Mouse (Mus musculus) lung, postnatal 10 days (tissue): ENCODE measurements around the gene Ranbp1.

Experiments
- DNase-seq: peaks from one replicate; pipeline ENCODE4 v3.0.0; 2021

Ranbp1 gene

DNA sequence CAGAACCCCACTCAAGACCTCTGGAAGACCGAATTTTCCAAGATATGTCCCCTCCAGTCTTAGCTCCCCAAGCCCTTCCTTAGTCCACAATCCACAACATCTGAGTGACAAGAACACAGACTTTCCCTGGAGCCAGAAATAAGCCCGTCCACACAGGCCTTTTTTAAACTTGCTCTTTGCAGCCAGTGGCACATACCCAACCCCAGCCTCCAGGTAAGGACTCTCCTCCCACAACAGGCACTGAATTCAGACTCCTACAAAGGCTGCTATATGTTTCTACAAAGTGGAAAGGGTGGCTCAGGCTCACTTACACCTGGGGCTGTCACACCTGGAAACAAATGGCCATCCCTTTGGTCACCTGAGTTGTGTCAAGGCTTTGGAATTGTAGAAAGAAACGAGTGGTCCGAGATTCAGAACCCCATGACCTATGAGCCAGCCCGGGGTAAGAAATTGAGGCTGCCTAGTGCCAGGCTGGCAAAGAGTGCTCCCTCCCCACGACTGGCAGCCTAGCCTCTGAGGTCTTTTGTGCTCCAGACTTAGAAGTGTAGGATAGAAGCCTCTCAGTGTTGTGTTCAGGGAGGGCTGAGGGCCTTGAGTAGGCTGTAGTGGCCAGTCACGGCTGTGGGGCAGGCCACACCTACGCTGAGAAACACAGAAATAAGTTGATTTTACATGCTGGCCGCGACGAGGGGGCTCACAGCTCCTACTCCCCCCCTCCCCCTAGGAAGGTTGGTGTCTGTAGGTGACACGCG is 14.4 kb downstream of the Ranbp1 start:
- DNase-seq, result peak; percentile 21

DNA sequence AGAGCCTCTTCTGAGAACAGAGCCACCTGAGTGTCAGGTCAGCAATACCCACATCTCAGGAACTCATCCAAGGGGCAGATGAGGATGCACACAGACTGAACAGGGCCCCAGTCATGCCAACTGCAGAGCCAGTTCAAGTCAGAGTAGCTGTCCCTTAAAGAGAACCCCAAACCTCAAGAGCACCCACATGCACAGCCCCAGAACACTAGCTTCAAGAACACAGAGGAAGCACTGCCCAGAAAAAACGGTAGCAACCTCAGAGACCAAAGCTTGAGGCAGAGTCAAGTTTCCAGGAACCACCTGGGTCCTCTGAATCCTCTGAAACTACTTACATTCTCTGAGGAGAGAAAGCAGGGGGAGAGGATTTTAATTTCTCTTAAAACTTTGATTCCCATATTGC is 15.1 kb downstream of the Ranbp1 start:
- DNase-seq, result no peak

DNA sequence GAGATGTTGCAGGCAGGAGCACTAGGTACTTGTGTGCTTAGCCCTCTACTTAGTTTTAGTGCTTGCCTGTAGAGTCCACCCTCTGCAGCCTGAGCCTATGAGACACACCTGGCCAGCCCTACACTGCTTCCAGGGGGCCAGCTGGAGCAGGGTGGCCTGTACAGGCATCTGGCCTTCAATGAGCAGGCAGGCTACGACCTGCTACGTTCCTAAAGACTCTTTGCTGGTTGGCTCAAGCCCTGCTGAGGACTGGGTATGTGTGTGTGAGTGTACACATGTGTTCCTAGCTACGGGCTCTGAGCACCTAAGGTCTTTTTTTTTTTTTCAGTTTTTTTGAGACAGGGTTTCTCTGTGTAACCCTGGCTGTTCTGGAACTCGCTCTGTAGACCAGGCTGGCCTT is 17.1 kb downstream of the Ranbp1 start:
- no peak for DNase-seq

DNA sequence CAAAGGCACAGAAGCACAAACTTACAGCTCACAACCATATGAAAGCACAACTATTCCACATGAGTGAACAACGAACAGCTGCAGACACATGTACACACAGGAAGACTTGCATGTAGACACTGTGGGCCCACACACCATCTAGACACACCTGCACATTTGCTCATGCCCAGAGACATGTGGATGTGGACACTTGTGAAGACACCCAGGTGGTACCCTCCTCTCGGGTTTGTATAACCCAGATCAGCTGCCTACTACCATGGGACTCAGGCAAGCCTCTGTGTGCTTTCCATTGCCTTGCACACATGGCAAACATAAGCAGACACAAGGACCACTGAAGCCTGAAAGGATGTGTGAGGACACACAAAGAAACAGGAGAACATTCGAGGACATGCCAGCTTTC is 17.5 kb downstream of the Ranbp1 start:
- no peak for DNase-seq

DNA sequence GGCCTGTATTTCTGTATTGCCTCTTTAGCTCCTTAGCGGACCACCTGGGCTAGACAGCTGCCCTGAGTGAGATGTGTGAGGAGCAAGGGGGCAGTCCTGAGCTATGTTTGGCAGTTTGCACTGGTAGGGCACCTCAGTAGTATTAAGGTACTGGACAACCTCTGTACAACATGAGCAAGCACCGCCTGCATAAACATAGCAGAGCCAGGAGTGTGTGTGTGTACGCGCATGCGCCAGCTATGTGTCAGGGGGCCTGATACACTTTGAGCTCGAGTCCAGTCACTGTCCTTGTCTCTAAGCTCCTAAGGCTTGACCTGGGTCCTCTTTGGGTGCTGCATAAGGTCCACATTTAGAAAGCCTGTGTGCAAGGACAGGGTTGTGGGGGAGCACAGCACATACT is 17.9 kb downstream of the Ranbp1 start:
- DNase-seq, result no peak

DNA sequence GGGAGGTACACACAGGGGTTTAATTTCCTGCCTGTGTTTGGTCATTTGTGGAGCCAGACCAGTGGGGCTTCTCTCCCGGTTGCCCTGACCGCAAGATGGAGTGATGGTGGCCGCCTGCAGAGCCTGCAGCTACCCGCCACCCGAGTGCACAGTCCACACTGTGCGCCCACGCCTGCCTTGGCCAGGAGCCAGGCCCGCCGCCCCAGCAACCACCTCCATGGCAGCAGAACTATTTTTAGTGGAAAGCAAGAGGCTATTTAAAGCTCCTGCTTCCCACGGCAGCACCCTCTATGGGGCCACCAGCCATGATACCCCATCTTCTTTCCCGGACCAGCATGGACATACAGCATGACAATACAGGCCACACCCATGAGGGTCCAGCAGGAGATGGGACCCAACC is 18.9 kb downstream of the Ranbp1 start:
- DNase-seq, result peak; percentile 33

DNA sequence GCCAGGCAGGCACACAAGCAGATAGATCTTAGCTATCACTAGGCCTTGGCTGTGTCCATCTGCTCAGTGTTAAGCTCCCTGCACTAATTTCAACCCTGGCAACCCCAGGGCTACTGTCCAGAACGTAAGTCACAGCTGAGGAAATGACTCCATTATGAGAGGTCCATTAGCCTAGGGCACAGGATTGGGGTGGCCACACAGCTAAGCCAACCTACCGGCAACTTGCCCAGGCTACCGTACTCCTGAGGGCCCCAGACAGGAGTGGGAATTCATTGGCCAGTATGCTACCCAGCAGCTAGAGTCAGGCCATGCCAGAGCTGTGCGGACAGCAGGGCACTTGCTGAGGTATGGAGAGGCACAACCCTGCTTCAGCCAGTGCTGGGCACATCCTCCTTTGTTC is 19.7 kb downstream of the Ranbp1 start:
- no peak for DNase-seq

DNA sequence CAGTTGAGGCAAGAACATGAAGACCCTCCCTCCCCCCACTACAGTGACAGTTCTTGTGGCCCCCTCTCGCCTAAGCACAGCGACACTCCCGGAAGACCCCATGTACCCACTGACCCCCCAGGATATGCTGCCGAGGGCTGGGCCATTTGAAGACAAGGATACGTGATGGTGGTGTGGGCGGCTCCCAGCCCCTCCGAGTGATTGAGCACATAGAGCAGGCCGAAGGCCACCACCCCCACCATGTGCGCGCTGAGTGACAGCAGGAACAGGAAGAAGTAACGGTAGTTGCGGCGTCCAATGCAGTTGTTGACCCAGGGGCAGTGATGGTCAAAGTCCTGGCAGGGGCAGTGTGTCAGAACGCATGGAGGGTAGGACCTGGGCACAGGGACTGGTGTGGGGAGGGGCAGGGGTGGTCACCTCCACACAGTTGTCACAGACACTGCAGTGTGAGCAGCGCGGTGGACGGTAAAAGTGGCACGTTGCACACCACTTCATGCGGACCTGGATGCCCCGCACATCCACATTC is 20.6 kb downstream of the Ranbp1 start:
- DNase-seq, result no peak

DNA sequence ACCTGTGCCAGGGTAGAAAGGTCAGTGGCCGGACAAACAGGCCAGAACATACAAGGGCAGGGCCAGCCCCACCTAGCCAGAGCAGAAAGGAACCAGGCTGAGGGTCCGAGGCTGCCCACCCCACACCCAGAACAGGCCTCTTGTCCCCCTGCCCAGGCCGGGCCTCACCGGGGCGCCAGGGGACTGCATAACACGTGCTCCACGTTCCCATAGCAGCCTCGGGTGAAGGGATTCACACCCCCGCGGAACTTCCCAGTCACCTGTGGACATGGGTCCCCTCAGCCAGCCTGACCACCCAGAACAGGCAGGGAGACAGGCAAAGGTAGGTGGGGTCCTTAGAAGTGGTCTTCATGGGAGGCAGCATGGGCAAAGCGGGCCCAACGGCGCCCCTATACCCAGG is 21.3 kb downstream of the Ranbp1 start:
- no peak for DNase-seq

DNA sequence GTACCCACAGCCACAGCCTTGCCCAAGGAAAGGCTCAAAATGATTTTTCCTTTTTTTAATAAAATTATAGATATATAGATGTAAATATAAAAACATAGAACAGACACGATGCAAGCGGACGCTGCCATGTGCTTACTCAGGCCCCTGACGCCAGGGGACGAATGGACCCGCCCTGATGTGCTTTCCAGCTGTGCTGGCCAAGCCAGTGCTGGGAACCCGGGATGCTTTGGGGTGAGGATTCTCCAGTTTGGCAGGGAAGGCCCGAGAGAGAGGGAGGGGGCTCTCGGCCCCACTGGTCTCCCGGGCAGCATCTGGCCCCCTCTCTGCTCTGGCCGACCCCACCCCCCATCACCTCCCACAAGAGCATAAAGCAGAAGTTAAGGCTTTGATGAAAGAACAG is 26.3 kb downstream of the Ranbp1 start:
- DNase-seq, result no peak

DNA sequence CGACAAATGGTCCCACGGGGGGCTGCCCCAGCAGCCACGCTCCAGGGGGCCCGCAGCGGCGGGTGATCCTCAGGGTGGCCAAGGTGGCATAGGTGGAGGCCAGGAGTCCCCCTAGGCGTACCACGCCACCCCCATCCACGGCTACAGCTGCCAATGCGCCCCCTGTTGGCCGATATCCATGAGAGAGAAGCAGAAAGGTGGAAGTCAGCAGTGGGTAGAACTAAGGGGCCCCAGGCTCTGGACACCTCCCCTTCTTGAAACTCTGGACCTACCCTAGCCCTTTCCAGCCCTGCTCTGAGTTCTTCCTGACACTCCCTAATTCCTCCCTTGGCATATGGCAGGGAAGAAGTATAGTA is 27.0 kb downstream of the Ranbp1 start:
- no peak for DNase-seq

DNA sequence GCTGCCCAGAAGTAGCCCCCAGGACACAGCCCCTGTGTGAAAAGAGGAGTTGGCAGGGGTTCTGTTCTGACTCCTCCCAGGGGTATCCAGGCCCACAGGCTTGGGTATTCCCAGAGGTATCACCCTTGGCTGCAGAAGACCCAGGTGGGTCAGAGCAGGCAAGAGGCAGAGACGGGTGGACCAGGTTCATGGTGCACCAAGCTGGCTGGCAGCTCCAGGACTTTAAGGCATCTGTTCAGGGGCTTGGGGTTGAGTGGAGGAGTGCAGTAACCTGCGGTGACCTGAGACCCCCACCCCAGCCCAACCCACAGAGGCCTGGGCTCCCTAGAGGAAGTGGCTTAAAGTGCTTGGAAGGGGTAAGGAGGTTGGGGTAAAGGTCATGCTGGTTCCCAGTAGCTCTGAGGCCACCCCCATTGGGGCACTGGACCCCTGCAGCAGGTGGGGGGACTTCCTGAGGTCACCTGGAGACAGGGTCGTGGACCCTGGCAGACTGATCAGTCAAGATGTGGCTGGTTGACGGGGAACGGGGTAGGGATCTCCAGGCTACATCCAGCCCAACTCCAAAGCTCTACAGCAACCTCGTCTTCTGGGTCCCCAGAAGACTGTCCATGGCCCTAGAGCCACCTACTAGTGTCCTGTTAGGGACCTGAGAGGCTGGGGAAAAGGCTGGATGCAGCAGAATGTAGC is 27.5 kb downstream of the Ranbp1 start:
- no peak for DNase-seq

DNA sequence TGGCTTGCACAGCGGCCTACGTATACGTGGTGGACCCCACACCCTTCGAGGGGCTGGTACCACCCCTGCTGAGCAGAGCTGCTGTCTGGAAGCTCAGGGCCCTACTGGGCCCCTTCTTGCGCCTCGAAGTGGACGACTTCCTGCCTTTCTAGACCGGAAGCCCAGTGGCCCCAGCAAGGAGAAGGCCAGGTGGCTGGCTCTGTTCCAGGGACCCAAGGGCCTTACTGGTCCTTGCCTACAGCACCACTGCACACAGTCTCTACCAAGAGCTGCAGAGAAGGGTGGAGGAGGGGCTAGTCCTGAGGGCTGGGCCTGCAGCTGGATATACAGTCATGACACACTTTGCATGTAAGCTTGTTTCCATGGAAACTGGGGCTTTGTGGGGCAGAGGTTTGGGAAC is 28.5 kb downstream of the Ranbp1 start:
- peak; percentile 42 for DNase-seq

DNA sequence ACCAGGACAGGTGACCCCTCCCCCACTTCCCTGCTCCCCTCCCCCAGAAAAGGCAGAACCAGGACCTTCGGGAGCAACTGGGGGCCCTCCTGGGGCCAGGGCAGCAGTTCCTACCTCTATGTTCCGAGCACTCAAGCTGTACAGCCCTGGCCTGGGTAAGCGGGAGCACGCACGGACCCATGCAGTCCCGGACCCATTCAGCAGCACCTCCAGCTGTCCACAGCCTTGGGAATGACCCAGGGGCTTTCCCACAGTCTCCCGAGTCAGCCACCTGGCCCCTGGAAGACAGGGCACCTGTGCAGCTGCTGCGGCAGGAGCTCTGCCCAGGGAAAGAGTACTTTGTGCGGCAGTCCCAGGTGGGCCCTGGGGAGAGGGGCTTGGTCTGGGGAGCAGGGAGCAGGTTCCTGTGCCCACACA is 29.9 kb downstream of the Ranbp1 start:
- no peak for DNase-seq

DNA sequence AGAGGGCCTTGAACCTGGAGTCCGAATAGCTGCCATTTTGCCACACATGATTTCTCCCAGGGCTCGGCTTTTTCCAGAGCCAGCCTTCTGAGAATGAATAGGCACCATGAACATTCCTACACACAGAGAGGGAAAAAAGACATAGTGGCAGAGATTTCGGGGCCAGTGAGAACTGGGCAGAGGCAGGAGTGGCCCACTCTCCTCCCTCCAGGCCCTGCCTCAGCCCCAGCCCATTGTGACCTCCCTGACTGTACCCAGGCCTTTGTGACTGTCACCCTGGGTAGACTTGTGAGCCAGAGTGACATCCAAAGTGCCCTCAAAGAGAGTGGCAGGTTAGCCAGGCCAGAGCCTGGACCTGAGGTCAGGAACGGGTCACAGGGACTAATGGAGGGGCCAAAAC is 31.0 kb downstream of the Ranbp1 start, which contains the start of gene Ccdc188:
Gene Ccdc188, plus strand, starts transcription at position 301 of the 400 bp plus-strand sequence.
- DNase-seq, result no peak

DNA sequence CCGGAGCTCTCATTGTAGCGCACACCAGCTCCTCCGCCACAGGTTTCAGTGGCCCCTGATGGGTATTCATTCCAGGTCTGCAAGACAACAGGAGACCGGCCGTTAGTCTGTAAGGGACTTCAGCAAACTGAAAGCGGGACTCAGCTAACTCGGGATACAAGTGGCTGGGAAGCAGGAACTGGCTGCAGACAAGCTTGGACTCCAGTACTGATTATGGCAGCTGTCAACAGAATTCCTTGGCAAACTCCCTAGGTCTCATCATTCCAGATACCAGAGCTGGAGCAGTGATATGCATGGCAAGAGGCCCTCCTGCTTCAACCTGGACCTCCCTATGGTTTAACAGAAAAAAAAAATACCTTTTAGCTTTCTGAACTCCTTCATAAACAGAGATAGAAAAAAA is 33.7 kb downstream of the Ranbp1 start:
- peak; percentile 21 for DNase-seq

DNA sequence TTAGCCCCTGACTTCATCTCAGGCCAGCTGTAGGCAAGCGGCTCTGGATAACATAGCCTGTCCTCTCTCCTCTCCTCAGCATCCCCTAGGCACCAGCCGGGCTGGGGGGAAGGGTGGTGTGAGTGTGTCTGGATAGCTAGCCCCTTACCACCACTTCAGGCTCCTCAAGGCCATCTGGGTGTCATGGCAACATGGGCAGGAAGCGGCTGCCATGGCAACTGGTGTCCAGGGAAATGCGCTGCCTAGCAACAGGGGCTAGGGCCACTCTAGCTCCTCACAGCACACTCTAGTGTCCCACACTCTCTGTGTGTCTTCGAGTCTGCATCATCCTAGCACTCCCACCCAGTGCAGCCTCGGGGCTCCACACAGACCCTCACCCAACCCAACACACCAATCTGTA is 34.8 kb downstream of the Ranbp1 start:
- DNase-seq, result no peak

DNA sequence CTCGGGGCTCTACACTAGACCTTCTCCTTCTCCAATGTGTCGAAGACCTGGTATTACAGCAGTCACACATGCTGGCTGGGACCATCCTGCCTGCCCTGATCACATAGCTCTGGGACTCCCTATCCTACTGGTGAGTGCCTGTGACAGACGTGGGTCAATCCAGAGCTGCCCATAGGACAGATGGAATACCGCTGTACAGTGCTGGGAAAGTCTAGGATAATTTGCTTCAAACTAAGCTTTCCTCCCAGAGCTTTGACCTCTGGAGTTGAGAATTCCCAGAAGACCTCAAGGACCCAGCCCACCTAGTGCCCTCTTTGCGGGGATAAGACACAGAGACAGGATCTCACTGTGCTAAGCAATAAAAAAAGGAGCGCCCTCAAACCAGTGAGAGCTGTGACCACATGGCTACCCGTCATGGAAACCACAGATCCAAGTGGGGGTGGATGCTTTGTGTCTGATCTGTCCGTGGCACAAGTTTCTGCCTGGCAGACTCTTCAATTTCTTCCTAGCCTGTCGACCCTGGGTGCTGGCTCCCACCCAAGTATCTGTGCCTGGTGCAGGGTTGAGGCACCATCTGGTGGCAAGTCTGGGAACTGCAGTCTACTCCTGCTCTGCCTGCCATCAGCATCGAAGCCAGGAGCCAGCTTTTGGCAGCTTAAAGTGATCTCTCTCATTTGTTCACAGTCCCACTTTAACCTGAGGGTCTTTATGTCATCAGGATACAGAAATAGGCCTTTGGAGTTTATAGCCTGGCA is 36.9 kb downstream of the Ranbp1 start:
- peak; percentile 92 for DNase-seq

DNA sequence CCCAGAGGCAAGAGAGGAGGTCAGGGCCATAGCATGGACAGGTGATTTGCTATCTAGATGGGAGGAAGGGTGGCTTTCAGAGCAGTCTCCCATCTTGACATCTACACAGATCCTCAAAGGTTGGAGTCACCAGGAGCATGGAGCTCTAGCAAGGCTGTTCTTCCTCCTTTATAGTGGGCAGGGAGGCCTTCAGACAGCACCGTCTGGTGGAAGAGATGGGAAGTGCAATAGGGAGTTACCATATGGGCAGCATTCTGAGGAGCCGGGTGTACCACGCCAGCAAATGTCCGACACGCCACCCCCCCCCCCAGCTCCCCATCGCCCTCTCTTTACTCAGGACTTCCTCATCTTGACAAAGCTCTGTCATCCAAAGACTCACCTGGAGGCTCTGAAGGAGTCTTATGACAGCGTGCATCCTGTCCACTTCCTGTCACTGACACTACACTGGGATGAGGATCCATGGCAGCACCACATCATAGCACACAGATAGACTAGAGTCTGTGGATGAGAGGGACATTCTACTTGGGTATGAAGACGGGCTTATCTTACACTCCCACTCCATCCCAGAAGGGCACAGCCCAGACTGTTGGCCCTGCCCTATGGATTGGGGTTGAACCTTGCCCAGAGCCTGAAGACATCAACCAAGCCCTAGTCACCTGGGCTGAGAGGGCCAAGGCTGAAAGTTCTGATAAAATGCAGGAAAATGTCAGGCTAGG is 37.7 kb downstream of the Ranbp1 start:
- DNase-seq, result peak; percentile 80

DNA sequence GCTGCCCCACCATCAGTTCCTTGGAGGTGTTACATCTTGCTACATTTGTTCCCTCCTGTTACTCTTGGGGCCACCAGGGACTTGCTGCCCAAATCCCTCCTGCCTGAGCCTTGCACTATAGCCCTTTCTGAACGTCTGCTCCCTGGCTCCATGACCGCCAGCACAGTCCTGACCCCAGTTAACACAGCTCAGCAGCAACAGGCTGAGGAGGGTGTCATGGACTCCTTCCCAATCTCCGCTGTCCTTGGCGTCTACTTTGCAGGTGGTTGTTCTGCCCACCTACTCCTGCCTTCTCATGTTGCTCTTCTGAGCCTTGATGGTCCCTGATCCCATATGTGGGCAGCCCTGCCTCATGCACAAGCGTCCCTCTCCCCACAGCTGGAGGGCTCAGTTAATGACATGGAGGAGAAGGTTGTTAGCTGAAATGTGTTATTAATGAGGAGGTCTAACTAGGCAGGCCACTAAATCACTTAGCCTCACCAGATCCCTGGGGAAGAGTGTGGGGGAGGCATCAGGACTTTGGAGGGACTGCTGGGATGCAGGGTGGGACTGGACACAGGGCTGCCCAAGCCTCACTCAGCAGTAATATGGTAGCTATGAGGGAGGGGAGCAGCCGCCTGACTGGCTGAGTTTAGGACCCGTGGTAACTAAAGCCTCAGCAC is 45.0 kb downstream of the Ranbp1 start:
- no peak for DNase-seq

DNA sequence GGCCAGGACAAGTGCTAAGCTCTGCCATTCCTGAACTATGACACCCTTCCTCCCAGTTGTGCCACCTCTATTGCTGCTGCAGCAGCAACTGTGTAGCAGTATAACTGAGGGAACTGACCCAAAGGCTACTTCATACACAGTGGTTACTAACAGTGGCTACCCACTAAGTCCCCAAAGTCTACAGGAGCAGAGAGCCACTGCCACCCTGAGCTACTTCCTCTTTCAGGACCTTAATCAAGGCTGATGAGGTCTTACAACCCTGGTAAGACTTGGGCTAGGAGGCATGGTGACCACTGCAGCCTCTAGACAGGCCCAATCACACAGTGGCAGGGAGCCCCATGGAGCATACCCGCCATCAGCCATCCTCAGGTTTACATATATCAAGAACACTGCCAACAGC is 46.5 kb downstream of the Ranbp1 start:
- DNase-seq, result no peak

DNA sequence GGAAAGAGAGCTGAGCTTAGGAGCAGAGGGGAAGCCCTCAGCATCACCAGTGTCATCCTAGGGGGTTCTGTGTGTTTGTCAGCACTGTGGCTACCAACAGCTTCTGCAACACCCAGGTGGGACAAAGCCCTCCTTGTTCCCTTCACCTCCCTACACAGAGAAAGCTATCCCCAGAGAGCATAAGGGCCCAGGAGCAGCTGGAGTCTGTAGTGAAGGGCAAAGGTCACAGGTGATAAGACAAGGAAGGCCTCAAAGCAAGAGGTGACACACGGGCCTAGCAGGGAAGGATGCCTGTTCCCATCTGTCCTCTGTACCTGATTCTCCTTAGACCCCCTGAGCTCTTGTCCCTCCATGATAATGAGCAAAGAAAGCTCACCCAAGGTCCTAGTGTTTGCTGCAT is 46.9 kb downstream of the Ranbp1 start:
- DNase-seq, result no peak

DNA sequence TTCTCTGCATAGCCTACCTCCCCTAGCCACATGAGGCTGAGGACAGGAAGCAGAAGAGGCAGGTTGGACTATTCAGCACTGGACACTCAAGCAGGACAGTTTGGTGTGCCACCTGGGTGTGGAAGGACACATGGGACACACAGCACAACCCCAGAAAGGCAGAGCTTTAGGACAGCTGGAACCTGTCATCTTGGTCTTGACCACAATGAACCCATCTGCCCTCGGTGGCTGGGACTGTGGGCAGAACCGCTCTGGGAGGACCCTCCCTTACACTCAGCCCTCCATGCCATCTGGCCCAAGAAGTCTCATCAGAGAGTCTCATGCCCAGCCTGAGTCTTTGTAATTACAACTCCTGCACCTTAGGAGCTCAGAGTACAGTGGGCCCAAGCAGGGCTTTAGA is 48.5 kb downstream of the Ranbp1 start:
- DNase-seq, result no peak
